Mouse (Mus musculus) right cerebral cortex, adult 18-20 months (tissue): ENCODE measurements at regions not wholly inside any gene's neighbourhood (a gene's known extent, or its start where the extent isn't known, plus 50 kb on each side); places are given as distances from the start of the nearest gene placed in this dataset.

Source experiments
- DNase-seq: peaks from one replicate; pipeline ENCODE4 v3.0.0; 2022; ENCODE audit warnings: mixed read lengths

- DNase-seq, result no peak
Measured at GRCm38 (mm10) chr5:119542836-119543235, 127.6 kb upstream of the Tbx3 start.

- no peak for DNase-seq
Measured at GRCm38 (mm10) chr5:119543716-119544115, 126.8 kb upstream of the Tbx3 start.

GRCm38 (mm10) chr5:119544681-119545080 is 125.8 kb upstream of the Tbx3 start:
- no peak for DNase-seq

GRCm38 (mm10) chr5:119547070-119547469 is 123.4 kb upstream of the Tbx3 start:
- no peak for DNase-seq

GRCm38 (mm10) chr5:119550916-119551315 is 119.6 kb upstream of the Tbx3 start:
- no peak for DNase-seq

GRCm38 (mm10) chr5:119553469-119553868 is 117.0 kb upstream of the Tbx3 start:
- peak; percentile 48 for DNase-seq

- peak; percentile 4 for DNase-seq
Measured at GRCm38 (mm10) chr5:119557071-119557470, 113.4 kb upstream of the Tbx3 start.

GRCm38 (mm10) chr5:119559696-119560095 is 110.8 kb upstream of the Tbx3 start:
- DNase-seq, result no peak

GRCm38 (mm10) chr5:119560392-119560791 is 110.1 kb upstream of the Tbx3 start:
- no peak for DNase-seq

- no peak for DNase-seq
Measured at GRCm38 (mm10) chr5:119561531-119561930, 108.9 kb upstream of the Tbx3 start.

GRCm38 (mm10) chr5:119563510-119564351 is 106.7 kb upstream of the Tbx3 start:
- no peak for DNase-seq

- DNase-seq, result no peak
Measured at GRCm38 (mm10) chr5:119567639-119568038, 102.8 kb upstream of the Tbx3 start.

GRCm38 (mm10) chr5:119570054-119570453 is 100.4 kb upstream of the Tbx3 start:
- no peak for DNase-seq

GRCm38 (mm10) chr5:119571644-119572043 is 98.8 kb upstream of the Tbx3 start:
- no peak for DNase-seq

- no peak for DNase-seq
Measured at GRCm38 (mm10) chr5:119575124-119575523, 95.3 kb upstream of the Tbx3 start.

GRCm38 (mm10) chr5:119579288-119579687 is 91.2 kb upstream of the Tbx3 start:
- no peak for DNase-seq

- DNase-seq, result no peak
Measured at GRCm38 (mm10) chr5:119579806-119580205, 90.7 kb upstream of the Tbx3 start.

- no peak for DNase-seq
Measured at GRCm38 (mm10) chr5:119580395-119580794, 90.1 kb upstream of the Tbx3 start.

- no peak for DNase-seq
Measured at GRCm38 (mm10) chr5:119580798-119581197, 89.7 kb upstream of the Tbx3 start.

GRCm38 (mm10) chr5:119584389-119584788 is 86.1 kb upstream of the Tbx3 start:
- DNase-seq, result no peak

- DNase-seq, result no peak
Measured at GRCm38 (mm10) chr5:119584914-119585313, 85.6 kb upstream of the Tbx3 start.

GRCm38 (mm10) chr5:119586391-119587058 is 83.9 kb upstream of the Tbx3 start:
- DNase-seq, result no peak

- DNase-seq, result no peak
Measured at GRCm38 (mm10) chr5:119587239-119587811, 83.1 kb upstream of the Tbx3 start.
